Mouse (Mus musculus) spleen, postnatal 36 days (tissue): ENCODE data around the gene Capn5.
A peak's percentile ranks its signal among the peaks of the same experiment; 100 is the strongest.
"Not testable (repeated sequence)": the region's sequence is repeated elsewhere in the genome, so short reads cannot be mapped to it uniquely, and the experiment has no call there.

ENCODE experiments used
- DNase-seq, 2 experiments: peaks; one replicate each; pipeline ENCODE4 v3.0.0; 2022; ENCODE audit warnings: low spot score in 2 of 2, mixed read lengths in 1 of 2

The Capn5 gene

DNA sequence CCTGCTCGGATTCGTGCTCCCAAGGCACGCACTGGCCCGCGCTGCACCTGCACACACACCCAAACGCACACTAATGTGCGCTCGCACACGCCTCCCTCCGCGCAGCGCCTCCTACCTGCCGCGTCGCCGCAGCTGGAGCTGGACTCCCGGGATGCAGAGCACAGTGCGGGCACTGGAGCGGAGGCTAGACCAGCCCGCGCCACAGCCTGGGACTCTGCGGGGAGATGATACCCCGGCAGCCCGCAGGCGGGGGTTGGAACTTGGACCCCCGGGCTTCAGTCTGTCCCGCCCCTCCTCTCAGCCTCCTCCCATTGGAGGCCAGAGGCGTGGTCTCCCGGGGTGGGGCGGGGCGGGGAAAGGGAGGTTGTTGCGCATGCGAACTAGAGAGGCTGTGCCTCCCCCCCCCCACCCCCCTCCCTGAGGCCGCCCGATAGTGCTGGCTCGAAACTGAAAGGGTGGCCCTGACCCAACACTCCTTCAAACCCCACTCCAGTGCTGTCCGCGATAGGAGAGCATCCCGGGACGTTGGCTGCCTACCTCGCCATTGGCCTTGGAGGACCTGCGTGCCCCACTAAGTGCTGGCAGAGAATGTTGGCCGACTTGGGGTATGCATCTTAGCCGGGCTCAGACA, at the start of gene Capn5:
TSS of gene Capn5 (minus strand) at position 346 of the 631 bp plus-strand sequence.
- DNase-seq, result peak; percentile 65 to 67

DNA sequence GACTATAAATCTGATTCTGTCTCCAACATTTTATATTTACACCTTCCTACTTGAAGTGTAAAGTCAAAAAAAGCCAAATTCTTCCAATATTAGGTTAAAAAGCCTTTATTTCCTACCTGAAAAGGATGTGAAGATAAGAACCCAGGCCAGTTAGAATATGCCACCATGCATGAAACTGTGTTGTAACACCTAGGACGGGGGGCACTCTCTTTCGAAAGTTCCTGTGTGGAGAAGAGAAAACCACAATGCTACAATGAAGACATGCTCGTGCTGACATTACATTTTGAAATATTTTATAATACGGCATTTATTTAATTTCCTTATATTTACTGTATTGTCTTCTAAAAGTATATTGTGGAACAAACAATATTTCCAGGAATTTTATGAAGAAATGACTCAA, 45.7 kb upstream of the Capn5 start:
- DNase-seq, result no peak

DNA sequence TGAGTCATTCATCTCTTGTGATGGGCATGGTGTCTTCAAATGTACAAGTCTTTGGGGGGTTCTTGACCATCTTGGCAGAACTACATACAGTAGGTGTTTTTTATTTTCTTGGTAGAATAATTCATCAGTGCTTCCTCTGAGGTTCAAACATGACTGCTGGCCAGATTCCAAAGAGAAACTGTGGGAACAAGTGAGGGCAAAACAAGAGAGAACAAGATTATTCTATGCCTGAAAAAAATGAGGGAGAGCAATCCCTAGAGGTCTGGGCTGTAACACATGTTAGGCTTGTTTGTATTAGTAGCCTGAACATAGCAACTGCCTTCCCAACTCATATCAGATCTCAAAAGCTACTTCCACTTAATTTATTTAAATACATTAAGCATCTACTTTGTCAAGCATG, 38.6 kb upstream of the Capn5 start:
- DNase-seq, result no peak

DNA sequence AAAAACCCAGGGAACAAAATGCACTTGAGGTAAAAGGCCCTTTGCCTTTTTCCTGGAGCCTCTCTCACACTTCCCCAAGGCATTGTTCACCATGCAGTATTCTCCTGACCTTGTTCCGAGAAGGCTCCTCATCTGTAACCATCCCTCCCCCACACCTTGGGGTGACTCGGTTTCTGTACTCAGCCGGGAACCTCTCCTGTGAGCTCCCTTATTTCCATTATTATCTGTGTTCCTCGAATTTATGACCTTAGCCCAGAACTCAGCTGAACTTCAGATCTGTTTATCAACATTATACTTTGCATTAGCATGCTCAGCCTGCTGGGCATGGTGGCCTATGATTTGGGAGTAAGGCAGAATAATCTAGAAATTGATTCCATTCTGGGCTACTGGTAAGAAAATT, 24.9 kb upstream of the Capn5 start:
- no peak for DNase-seq

DNA sequence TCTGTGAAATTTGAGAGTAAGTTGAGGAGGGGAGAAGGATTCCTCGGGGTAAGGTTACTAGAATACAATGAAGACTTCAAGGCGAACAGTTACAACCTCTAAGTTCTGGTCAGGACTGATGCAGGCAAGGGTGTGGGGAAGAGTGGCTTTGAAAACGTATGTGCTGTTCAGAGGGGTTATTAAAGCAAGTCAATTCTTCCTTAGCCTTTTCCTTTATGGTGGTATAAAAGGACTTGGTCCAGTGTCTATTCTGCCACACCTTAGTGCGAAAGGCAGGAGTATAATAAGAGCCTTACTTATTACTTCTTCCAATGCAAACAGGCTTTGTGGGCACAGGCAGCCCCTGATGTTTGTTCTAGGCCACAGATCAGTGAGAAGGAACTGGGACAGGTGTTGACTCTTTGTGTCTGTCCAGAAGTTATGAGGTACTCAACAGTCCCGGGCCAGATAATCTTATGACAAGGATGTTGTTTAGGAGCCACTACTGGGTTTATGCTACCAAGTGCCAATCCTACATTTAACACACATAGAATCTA, 23.5 kb upstream of the Capn5 start:
- no peak for DNase-seq

DNA sequence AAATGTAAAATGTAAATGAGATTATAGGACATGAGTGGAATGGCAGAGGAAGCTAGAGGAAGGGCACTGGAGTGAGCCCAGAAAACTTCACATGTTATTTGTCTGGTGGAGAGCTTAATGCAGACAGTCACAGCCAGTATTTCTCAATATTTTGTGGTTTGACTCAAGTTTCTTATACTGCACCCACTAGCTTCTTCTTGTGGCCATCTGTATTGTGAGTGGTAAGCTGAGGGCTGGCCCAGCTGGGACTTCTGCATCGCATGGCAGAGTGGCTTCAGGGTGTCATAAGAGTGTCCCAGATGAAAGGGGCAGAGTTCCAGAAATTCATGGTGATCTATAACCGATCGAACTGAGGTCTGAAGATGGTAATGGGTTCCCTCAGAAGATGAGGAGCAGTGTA, 22.3 kb upstream of the Capn5 start:
- no peak for DNase-seq

DNA sequence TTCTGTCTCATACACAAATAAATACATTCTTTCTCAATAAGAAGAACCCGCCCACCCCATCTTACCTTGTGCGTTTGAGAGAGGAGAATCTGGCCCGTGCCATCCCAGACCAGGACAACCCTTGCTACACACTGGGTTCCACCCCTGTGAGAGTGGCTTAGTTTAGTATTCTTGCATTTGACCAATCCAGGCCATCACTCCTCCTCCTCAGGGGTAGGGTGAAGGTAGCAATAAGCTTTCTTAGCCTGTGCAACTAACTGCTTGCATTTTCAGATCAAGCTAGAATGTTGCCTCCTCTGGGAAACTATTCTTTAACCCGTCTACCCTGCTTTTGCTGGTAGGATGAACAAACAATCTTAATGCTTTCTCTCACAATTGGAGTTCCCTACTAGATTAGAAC, 21.3 kb upstream of the Capn5 start, which contains the start of gene B3gnt6:
TSS of gene B3gnt6 (minus strand) at position 101 of the 400 bp plus-strand sequence.
- DNase-seq, result no peak

DNA sequence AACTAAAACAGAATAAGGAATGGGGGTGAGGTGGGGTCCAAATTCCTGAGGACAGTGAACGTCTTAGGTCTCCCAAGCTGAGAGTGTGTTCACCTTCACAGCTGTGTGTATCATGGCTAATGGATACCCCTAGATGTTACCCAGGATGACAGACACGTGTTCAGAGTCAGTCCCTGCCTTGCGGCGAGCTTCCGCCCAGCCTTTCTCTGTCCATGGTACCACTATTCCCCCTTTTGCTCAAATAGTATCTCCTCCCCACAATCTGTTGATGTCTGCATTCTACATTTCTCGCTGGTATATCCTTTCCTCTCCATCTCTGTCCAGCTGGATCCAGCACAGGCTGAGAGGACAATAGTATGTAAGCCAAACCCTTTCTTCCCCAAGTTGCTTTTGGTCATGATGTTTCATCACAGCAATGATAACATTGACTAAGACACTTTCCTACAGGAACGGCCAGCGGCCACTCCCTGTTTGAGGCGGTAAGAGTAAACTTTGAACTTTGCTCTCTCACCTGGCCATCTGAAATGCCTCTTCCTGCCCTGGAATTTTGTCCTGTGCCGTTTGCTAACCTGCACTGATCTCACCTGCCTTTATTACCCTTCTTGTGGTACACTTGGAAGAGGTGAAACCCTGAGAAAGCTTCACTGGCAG, 17.2 kb upstream of the Capn5 start:
- DNase-seq, result no peak

DNA sequence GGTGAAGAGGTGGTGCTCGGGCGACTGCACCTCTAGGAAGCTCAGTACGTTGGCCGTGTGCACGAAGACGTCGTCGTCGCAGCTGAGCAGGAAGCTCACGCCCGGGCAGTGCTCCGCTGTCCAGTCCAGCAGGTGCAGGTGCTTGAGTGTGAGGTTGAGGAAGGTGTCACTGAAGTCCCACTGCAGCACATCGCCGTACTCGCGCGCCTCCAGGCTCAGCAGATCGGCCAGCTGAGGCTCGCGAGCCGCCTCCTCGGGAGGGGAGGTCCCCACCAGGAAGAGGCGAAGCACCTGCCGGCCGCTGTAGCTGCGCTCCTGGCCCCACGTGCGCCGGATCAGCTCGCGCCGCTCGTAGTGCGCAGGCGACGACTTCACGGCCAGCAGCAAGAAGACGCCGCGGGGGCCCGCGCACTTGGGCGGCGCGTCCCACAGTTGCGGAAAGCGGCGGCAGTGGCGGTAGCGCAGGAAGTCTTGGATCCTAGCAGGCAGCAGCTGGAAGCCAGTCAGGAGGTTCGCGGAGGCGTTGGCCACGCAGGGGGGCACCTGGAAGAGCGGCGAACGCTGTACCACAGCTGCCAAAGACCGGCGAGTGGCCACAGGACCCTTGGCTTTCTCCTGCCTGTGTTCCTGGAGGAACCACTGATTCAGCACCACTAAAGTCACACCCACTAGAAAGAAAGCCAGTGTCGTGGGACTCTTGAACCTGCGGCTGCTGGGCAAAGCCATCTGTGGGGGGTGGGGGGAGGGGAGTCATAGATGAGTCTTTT, 16.1 kb upstream of the Capn5 start:
- no peak for DNase-seq

DNA sequence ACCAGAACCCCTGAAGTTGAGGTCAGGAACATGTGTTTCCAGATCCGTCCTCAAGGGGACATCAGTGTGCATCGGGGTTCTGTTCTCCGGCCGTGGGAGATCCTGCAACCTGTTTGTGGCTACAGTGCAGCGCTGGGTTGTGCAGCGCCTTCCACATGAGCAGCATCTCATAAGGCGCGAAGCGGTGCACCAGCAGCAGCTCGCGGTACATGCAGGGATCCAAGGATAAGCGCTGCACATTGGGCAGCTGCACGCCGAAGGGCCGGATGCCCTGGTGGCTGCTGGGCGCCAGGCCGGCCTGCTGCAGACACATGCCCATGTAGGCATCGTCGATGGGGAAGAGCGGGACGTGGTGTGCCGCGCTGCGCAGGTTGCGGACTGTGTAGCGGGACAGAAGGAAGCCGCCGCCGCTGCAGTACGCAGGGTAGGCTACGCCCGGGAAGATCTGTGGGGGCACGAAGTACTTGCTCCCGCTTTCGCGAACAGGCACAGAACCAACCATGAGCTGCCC, 15.5 kb upstream of the Capn5 start:
- DNase-seq, result no peak

DNA sequence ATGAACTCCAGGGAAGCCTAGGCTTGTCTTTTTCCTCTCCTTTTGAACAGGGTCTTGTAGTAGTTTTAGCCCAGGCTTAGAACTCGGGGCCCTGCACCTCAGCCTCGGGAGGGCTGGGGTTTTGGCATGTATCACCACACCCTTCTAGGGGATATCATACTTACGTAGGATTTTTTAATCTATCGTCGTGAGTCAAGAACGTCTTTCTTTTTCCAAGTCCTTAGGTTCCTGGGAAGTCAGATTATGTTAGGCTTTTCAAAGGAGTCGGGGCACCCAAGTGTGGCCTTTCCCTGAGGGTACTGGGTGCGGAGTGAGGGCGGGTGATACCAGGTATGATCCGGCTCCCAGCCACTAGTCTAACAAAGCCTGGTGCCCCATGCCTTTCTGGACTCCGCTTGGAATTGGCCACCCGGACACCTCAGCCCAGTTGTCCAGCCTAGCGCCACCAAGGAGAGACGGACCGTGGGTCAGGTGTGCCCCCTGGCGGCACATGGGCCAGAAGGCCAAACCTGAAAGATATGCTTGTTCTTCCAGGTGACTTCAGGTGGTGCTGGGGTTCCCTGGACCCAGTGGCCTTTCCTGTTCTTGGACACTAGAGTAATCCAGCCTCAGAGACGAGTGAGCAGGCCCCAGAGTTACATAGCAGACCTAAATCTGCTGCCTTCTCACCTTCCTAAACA, 13.6 kb upstream of the Capn5 start:
- DNase-seq, result no peak

DNA sequence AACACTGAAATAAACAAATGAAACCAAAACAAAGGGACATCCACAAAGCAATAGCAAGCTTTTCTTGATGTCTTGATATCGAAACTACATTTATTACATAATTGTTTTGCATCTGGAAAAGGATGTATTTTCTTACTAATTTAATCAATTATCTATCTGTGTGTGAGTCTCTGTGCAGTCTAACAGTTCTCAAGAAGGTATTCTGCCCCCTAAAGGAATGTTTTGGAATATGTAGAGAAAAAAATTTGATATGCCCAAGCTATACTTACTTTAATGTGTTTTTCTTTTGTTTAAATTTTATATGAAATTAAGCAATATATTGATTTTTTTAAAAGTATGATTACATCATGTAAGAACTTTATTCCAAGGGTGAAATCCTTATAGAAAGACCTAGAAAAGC, 12.5 kb upstream of the Capn5 start:
- no peak for DNase-seq

DNA sequence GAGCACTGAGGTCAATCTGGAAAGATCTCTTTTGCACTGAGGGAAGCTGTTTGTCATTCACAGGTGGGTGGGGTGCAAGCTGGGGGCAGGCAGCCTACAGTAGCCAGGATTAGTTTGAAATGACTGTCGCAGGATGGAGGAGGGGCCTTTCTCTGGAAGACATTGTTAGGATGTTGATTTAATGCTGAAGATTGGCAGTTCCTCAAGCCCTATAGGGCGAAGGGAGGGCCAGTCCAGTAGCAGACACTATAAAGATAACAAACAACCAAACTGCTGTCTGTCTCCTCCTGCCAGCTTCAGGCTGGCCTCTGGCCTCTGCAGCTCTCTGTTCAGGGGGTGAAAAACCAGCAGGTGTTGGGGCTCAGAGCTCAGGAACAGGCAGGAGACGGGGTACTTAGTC, 11.7 kb upstream of the Capn5 start:
- DNase-seq, result no peak

DNA sequence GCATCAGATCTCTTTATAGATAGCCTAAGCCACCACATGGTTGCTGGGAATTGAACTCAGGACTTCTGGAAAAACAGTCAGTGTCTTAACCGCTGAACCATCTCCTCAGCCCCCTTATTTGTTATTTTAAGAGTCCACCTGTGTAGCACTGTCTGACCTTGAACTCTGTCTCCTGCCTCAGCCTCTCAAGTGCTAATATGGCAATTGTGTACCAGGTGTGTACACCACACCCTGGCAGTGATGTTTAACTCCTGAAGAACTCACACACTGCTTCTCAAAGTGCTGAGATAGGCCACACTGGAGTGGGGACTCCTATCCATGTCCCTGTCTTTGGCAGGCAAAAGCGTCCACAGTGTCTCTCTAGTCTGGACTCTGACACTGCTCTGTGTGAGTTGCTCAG, 10.6 kb upstream of the Capn5 start:
- DNase-seq, result no peak

DNA sequence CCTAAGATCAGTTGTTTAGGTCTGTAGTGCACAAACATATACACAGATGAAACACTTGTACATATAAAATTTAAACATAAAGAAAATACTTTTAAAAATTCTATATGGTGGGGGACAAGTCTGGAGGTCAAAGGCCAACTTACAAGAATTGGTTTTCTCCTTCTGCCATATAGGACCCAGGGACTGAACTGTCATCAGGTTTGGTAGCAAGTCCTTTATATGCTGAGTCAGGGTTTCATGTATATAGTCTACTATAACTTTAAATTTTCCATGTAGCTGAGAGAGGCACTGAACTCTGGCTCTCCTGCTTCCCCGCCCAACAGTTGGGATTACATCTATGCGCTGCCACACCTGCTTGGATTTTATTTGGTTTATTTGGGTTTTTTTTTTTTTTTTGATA, 10.2 kb upstream of the Capn5 start:
- no peak for DNase-seq

DNA sequence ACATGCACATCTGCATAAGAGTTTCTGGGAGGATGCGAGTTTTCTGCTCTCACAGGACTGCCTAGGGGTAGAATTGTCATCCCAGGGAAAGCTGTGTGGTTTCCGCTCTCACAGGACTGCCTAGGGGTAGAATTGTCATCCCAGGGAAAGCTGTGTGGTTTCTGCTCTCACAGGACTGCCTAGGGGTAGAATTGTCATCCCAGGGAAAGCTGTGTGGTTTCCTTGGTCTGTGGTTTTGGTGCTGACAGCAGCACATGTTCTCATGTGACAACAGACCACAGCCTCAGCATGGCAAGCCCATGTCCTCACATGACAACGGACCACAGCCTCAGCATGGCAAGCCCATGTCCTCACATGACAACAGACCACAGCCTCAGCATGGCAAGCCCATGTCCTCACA, 9.3 kb upstream of the Capn5 start:
- DNase-seq, result not testable (repeated sequence)

DNA sequence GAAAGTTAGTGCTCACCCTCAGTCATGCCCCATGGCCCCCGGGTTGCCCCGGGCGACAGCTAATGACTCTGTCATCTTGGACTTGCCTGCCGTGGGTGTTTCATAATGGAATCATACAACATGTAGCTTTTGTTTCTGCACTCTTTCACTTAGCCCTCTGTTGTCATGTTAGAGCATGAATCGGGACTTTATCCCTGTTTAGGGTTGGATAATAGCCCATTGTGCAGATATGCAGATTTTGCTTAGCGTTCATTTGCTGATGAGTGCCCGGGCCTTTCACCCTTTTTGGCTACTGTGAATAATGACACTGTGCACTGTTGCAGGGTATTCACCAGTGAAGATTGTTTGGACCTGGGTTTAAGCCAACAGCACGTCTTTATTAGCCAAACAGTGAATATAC, 8.6 kb upstream of the Capn5 start:
- DNase-seq, result no peak

DNA sequence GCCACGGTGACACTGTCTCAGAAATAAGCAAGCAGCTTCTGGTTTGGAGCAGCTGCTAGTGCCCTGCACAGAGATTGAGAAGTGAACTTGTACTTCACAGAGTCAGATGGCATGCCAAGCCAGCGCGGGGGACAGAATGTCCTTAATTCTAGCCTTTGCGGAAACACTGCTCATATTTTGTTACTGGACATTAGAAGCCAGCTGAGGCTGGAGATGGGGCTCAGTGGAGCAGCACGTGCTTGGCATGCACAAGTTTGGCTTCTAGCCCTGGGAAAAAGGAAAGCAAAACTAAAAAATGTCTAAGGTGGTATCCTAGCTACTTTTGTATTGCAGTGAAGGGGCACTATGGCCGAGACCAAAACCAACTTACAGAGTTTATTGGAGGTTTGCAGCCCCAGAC, 7.3 kb upstream of the Capn5 start:
- DNase-seq, result no peak

DNA sequence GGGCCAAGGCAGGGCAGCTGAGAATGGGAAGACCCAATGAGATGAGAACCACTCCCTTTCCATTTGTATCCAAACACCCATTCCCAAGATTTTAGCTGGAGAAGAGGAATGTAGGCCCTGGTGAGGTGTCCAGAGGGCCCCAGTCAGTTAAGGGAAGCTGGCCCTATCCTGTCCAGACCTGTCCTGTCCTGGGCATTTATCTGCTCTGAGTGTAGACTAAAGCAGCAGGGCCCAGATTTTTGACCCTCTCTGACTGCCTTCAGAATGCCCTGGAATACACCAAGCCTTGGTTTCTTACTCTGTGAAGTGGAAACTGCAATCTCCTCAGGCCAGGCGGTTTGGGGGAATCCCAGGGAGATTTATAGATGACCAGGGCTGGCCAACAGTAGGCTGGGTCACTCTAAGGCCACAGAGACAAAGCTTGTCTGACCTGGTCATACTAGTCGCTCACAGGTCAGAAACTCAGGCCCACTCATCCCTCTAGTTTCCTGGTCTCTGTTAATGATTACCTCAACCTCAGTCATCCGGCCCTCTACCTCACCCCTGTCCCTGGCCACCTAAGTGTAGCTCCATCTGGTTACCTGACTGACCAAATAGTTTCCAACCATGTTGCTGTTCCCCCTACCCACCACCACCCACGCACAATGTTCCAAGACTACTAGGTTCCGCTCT, 622 bp upstream of the Capn5 start:
- DNase-seq, result no peak

DNA sequence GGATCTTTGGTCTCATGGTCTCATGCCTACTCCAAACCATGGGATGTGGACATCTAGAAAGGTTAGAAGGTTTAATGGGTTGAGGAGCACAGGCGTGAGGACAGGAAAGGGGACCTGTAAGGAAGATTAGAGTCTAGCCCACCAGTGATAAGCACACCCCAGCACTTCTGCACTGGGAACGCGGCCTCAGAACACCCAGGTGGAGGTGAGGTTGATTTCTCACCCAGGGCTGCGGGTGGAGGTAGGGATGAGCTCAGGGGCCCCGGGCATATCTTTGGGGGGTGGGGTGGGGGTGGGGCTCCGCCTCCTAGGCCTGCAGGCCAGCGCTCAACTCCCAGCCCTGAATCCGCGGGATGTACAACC, 527 bp downstream of the Capn5 start:
- DNase-seq, result no peak

DNA sequence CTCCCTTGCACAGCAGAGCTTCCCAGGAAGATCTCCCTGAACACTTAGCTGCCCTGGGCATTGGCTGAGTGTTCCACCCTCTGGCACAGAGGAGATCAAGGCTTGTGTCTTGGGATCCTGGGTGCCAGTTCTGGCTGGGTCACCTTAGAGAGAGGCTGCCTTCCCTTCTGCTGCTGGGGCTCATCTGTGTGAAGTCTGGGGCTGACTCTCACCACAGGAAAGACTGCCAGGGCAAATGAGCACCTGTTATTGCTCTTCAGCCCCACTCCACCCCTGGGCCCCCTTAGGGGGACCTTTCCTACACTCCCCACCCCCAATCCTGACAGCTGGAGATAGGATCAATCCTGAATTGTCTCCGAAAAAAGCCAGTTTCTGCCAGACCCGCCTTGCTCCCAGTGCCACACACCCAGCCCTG, 996 bp downstream of the Capn5 start:
- DNase-seq, result no peak
